Mouse (Mus musculus) E14TG2a.4 (cell line): ENCODE results near the gene Tmem184b.

ENCODE experiments used
- CTCF ChIP-seq: conservative IDR thresholded peaks from 2 replicates; pipeline ENCODE4 v1.5.1; 2014; ENCODE audit warnings: low read length
- POU5F1 ChIP-seq: IDR thresholded peaks from 2 replicates; pipeline ENCODE4 v1.6.1; 2014; ENCODE audit warnings: low read length, borderline replicate concordance

- TF ChIP-seq CTCF (no peak), POU5F1 (no peak)
Measured at GRCm38 (mm10) chr15:79350866-79351265, 52.5 kb downstream of the Tmem184b start.
